Mouse (Mus musculus) hindbrain, embryonic 11.5 days (tissue): ENCODE measurements around the gene Kansl1. TPM values are rescaled to one million over a fixed set of nuclear protein-coding genes. Genes with fewer than 3 reads are reported as not detected.

ENCODE experiments used
- ATAC-seq: fragments of 200-750 bp; cut with Nextera tagmentation; 2 replicates; pipeline ENCODE4 v1.8.0; 2017; ENCODE audit warnings: mild to moderate bottlenecking, moderate TSS enrichment, moderate library complexity; ENCODE audit not compliant: low FRiP score
- DNase-seq: peaks from one replicate; pipeline ENCODE4 v3.0.0-alpha.2; 2015; ENCODE audit warnings: low spot score
- H3K27ac ChIP-seq: fragments of 300-500 bp; sonication (generic); 2 replicates; pipeline ENCODE4 v1.5.1; 2014; ENCODE audit warnings: mild to moderate bottlenecking, low read depth, low read length
- H3K27me3 ChIP-seq: fragments of 300-500 bp; sonication (generic); 2 replicates; pipeline ENCODE4 v1.6.1; 2014; ENCODE audit warnings: mild to moderate bottlenecking, low read length, moderate library complexity, mixed read lengths; ENCODE audit not compliant: control insufficient read depth, insufficient read depth
- H3K36me3 ChIP-seq: fragments of 300-500 bp; sonication (generic); 2 replicates; pipeline ENCODE4 v1.6.1; 2014; ENCODE audit warnings: mild to moderate bottlenecking, low read length, moderate library complexity, mixed read lengths; ENCODE audit not compliant: control insufficient read depth, insufficient read depth
- H3K4me1 ChIP-seq: fragments of 300-500 bp; sonication (generic); replicated peaks from 2 replicates; pipeline ENCODE4 v1.6.1; 2014; ENCODE audit warnings: low read length, mixed read lengths; ENCODE audit not compliant: control insufficient read depth, insufficient read depth
- H3K4me2 ChIP-seq: fragments of 300-500 bp; sonication (generic); replicated peaks from 2 replicates; pipeline ENCODE4 v1.6.1; 2014; ENCODE audit warnings: mild to moderate bottlenecking, low read depth, low read length
- H3K4me3 ChIP-seq: fragments of 300-500 bp; sonication (generic); 2 replicates; pipeline ENCODE4 v1.5.1; 2014; ENCODE audit warnings: low read depth, low read length
- H3K9ac ChIP-seq: fragments of 300-500 bp; sonication (generic); 2 replicates; pipeline ENCODE4 v1.6.1; 2014; ENCODE audit warnings: low read depth, low read length
- H3K9me3 ChIP-seq: fragments of 300-500 bp; sonication (generic); 2 replicates; pipeline ENCODE4 v1.6.1; 2016; ENCODE audit warnings: low read length; ENCODE audit not compliant: control insufficient read depth
- WGBS: fragments of 180-500 bp; shearing (Covaris S2); extraction: QIAGEN DNeasy Blood & Tissue Kit; methylation state at CpG from one replicate; pipeline ENCODE4 v1.1.7; 2014; 5-methylcytosine and 5-hydroxymethylcytosine counted together
- polyA plus RNA-seq: library from polyadenylated mRNA; unstranded; fragments of >200 nt; fragmentation: Nextera tagmentation; extraction: Ambion mirVana; gene quantifications from 2 replicates; pipeline ENCODE4 v1.2.1, GENCODE M21; 2014

Kansl1 gene
- polyA plus RNA-seq: 29.8 and 31.3 TPM in 2 replicates

GRCm38 (mm10) chr11:104468751-104469268, at the start of gene Kansl1:
Kansl1 (minus strand) TSS chr11:104468861.
- Histone ChIP-seq H3K4me1 (no peaks in the 10 kb centered on the region), H3K27ac (peak within 1 kb of the TSS; percentile 71), H3K4me2 (peak within 1 kb of the TSS; percentile 71), H3K36me3 (no peaks in the 10 kb centered on the region), H3K9ac (peak within 1 kb of the TSS; percentile 95), H3K9me3 (no peaks in the 10 kb centered on the region), H3K27me3 (no peaks in the 10 kb centered on the region), H3K4me3 (peak within 1 kb of the TSS; percentile 98)
- peak; percentile 81 for ATAC-seq
- DNase-seq: peak; percentile 50
- WGBS: under 1% methylated on average over 37 of the region's 69 CpGs

DNA sequence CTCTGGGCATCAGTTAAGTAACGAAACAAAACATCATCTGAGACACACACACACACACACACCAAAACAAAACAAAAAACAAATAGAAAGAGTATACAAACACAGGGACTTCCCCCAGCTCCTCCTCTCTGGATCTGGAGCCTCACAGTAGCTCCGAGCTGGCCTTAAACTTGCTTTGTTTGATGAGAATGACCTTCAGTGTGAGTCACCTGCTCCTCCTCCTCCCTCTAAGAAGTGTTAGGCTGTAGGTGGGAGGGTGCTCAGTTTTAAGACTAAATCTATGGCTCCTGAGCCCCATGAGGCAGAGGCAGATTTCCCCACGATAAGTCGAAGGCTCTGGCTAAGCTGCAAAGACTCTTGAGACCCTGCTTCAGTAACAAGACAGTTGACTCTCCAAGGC, 43.8 kb upstream of the Kansl1 start:
- H3K9ac ChIP-seq: no peak overlapping the region
- no peak overlapping the region for H3K4me2 ChIP-seq
- H3K27me3 ChIP-seq: no peaks in the 10 kb centered on the region
- no peaks in the 10 kb centered on the region for H3K9me3 ChIP-seq
- H3K27ac ChIP-seq: no peak overlapping the region
- H3K36me3 ChIP-seq: peaks cover 7% of the 10 kb centered on the region
- no peaks in the 10 kb centered on the region for H3K4me1 ChIP-seq
- DNase-seq (no peak), ATAC-seq (no peak)
- no peak overlapping the region for H3K4me3 ChIP-seq
- WGBS: 85% methylated on average over 4 of the region's 4 CpGs

DNA sequence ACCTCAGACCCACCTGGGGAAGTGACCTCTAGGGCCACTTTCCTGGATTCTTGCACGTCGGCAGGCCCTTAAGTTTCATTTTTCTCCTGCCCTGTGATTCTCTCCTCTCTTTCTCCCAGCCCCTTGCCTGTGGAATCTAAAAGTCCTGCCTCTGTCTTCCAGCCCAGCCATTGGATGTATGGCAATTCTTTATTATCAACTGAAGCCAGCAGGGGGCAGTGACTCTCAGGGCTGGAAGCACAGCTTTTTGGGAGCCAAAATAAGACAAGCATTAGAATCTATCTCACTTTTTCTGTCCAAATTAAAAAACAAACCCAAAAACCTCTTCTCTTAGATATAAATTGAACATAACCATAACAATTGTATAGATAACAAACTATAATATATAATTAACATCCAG, 41.9 kb upstream of the Kansl1 start:
- Histone ChIP-seq H3K4me3 (no peak overlapping the region), H3K9me3 (no peaks in the 10 kb centered on the region), H3K9ac (no peak overlapping the region), H3K27ac (no peak overlapping the region), H3K27me3 (no peaks in the 10 kb centered on the region), H3K36me3 (peaks cover 6% of the 10 kb centered on the region; the same call in 1 of the 2 replicates), H3K4me1 (no peaks in the 10 kb centered on the region), H3K4me2 (no peak overlapping the region)
- DNase-seq (peak; percentile 69), ATAC-seq (no peak)
- WGBS: 93% methylated on average over 2 of the region's 2 CpGs

GRCm38 (mm10) chr11:104508455-104508854, 39.8 kb upstream of the Kansl1 start:
- no peaks in the 10 kb centered on the region for H3K27me3 ChIP-seq
- no peak overlapping the region for H3K4me2 ChIP-seq
- no peaks in the 10 kb centered on the region for H3K9me3 ChIP-seq
- no peaks in the 10 kb centered on the region for H3K4me1 ChIP-seq
- ATAC-seq (no peak), DNase-seq (no peak)
- no peak overlapping the region for H3K27ac ChIP-seq
- no peak overlapping the region for H3K4me3 ChIP-seq
- no peak overlapping the region for H3K9ac ChIP-seq
- 89% methylated on average over 4 of the region's 4 CpGs for WGBS
- H3K36me3 ChIP-seq: peaks cover 6% of the 10 kb centered on the region; the same call in 1 of the 2 replicates

DNA sequence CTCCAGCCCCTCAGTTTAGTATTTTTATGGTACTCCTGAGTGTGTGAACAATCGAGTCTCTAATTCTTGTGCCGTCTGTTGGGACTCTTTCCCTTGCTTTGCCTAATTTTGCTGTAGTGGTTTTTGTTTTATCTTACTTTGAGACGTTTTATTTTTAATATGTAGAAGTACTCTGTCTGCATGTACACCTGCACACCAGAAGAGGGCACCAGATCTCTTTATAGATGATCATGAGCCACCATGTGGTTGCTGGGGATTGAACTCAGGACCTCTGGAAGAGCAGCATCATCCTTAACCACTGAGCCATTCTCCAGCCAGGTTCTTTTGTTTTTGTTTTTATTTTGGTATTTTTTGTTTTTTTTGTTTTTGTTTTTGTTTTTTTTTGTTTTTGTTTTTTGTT, 19.6 kb upstream of the Kansl1 start:
- no peak for ATAC-seq
- no peak overlapping the region for H3K4me2 ChIP-seq
- no peaks in the 10 kb centered on the region for H3K36me3 ChIP-seq
- H3K4me3 ChIP-seq: no peak overlapping the region
- no peaks in the 10 kb centered on the region for H3K27me3 ChIP-seq
- no peak for DNase-seq
- H3K9me3 ChIP-seq: no peaks in the 10 kb centered on the region
- H3K9ac ChIP-seq: no peak overlapping the region
- WGBS: 83% methylated on average over 3 of the region's 3 CpGs
- no peaks in the 10 kb centered on the region for H3K4me1 ChIP-seq
- H3K27ac ChIP-seq: no peak overlapping the region

GRCm38 (mm10) chr11:104481971-104482370, 13.3 kb upstream of the Kansl1 start:
- H3K27me3 ChIP-seq: no peaks in the 10 kb centered on the region
- ATAC-seq (no peak), DNase-seq (no peak)
- no peaks in the 10 kb centered on the region for H3K36me3 ChIP-seq
- 90% methylated on average over 8 of the region's 8 CpGs for WGBS
- no peak overlapping the region for H3K9ac ChIP-seq
- H3K4me3 ChIP-seq: no peak overlapping the region
- no peaks in the 10 kb centered on the region for H3K4me1 ChIP-seq
- no peak overlapping the region for H3K4me2 ChIP-seq
- H3K27ac ChIP-seq: no peak overlapping the region
- no peaks in the 10 kb centered on the region for H3K9me3 ChIP-seq

- ATAC-seq: no peak
- 60% methylated on average over 4 of the region's 4 CpGs for WGBS
These were observed 10.8 kb upstream of the Kansl1 start for GRCm38 (mm10) chr11:104479505-104479904.

GRCm38 (mm10) chr11:104469371-104469835, 742 bp upstream of the Kansl1 start:
- no peaks in the 10 kb centered on the region for H3K4me1 ChIP-seq
- DNase-seq (peak; percentile 93), ATAC-seq (peak; percentile 100)
- H3K27ac ChIP-seq: peak overlapping the region; percentile 71
- peak overlapping the region; percentile 95 for H3K9ac ChIP-seq
- H3K36me3 ChIP-seq: no peaks in the 10 kb centered on the region
- no peaks in the 10 kb centered on the region for H3K27me3 ChIP-seq
- H3K9me3 ChIP-seq: no peaks in the 10 kb centered on the region
- H3K4me3 ChIP-seq: peak overlapping the region; percentile 98
- peak overlapping the region; percentile 71 for H3K4me2 ChIP-seq
- WGBS: 3% methylated on average over 15 of the region's 19 CpGs

More at GRCm38 (mm10) chr11:104479505-104479904, 10.8 kb upstream of the Kansl1 start:
- no peaks in the 10 kb centered on the region for H3K4me1 ChIP-seq
- no peak overlapping the region for H3K4me2 ChIP-seq
- no peak overlapping the region for H3K4me3 ChIP-seq
- no peaks in the 10 kb centered on the region for H3K9me3 ChIP-seq
- H3K9ac ChIP-seq: no peak overlapping the region
- H3K36me3 ChIP-seq: no peaks in the 10 kb centered on the region
- no peak overlapping the region for H3K27ac ChIP-seq
- DNase-seq: no peak
- no peaks in the 10 kb centered on the region for H3K27me3 ChIP-seq

DNA sequence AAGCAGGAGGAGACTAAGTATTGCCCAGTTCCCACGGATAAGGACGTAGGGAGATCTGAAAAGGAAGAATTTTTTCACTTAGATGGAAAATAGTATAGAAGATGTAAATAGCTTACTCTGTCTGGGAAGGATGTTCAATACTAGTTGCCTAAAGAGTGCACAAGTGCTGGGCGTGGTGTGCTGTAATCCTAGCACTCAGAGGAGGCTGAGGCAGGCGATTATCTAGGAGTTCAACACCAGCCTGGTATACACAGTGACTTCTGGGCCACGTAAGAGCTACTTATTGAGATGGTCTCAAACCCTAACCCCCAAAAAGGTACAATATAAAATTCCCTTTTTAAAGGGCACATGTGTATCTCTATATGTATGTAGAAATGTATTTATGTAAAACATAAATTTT, 963 bp downstream of the Kansl1 start:
- H3K27me3 ChIP-seq: no peaks in the 10 kb centered on the region
- no peaks in the 10 kb centered on the region for H3K9me3 ChIP-seq
- ATAC-seq: no peak
- no peak overlapping the region for H3K9ac ChIP-seq
- H3K4me2 ChIP-seq: no peak overlapping the region
- no peak for DNase-seq
- WGBS: 85% methylated on average over 5 of the region's 5 CpGs
- no peak overlapping the region for H3K4me3 ChIP-seq
- no peak overlapping the region for H3K27ac ChIP-seq
- H3K4me1 ChIP-seq: no peaks in the 10 kb centered on the region
- no peaks in the 10 kb centered on the region for H3K36me3 ChIP-seq
